Mouse (Mus musculus) lung, embryonic 14.5 days (tissue): Measurements from ENCODE around the gene Pou2f1. TPM values are rescaled to one million over a fixed set of nuclear protein-coding genes. Genes with fewer than 3 reads are reported as not detected.

Experiments used
- ATAC-seq: fragments of 200-750 bp; cut with Nextera tagmentation; 2 replicates; pipeline ENCODE4 v1.8.0; 2017; ENCODE audit warnings: mild to moderate bottlenecking, moderate TSS enrichment, moderate library complexity; ENCODE audit not compliant: insufficient read depth
- DNase-seq: peaks from one replicate; pipeline ENCODE4 v3.0.0-alpha.2; 2015
- H3K27ac ChIP-seq: fragments of 300-500 bp; sonication (generic); 2 replicates; pipeline ENCODE4 v1.5.1; 2014; ENCODE audit warnings: low read depth, mild to moderate bottlenecking, moderate library complexity
- H3K27me3 ChIP-seq: fragments of 300-500 bp; sonication (generic); 2 replicates; pipeline ENCODE4 v1.6.1; 2014; ENCODE audit warnings: low read length, control low read depth; ENCODE audit not compliant: insufficient read depth
- H3K36me3 ChIP-seq: fragments of 300-500 bp; sonication (generic); 2 replicates; pipeline ENCODE4 v1.6.1; 2014; ENCODE audit warnings: control low read depth; ENCODE audit not compliant: insufficient read depth
- H3K4me1 ChIP-seq: fragments of 300-500 bp; sonication (generic); 2 replicates; pipeline ENCODE4 v1.6.1; 2014; ENCODE audit warnings: antibody characterized with exemption, control low read depth; ENCODE audit not compliant: insufficient read depth
- H3K4me2 ChIP-seq: fragments of 300-500 bp; sonication (generic); 2 replicates; pipeline ENCODE4 v1.6.1; 2014; ENCODE audit warnings: mild to moderate bottlenecking
- H3K4me3 ChIP-seq: fragments of 300-500 bp; sonication (generic); 2 replicates; pipeline ENCODE4 v1.5.1; 2014; ENCODE audit warnings: low read depth, low read length
- H3K9ac ChIP-seq: fragments of 300-500 bp; sonication (generic); 2 replicates; pipeline ENCODE4 v1.6.1; 2014
- H3K9me3 ChIP-seq: fragments of 300-500 bp; sonication (generic); 2 replicates; pipeline ENCODE4 v1.6.1; 2016; ENCODE audit warnings: low read depth, low read length, control low read depth
- CTCF ChIP-seq: IDR thresholded peaks from 2 replicates; pipeline ENCODE4 v1.5.1; 2016; ENCODE audit warnings: antibody characterized with exemption, low read depth
- WGBS: fragments of 180-500 bp; shearing (Covaris S2); extraction: QIAGEN DNeasy Blood & Tissue Kit; methylation state at CpG from one replicate; pipeline ENCODE4 v1.1.7; 2014; 5-methylcytosine and 5-hydroxymethylcytosine counted together
- polyA plus RNA-seq: library from polyadenylated mRNA; unstranded; fragments of >200 nt; fragmentation: Nextera tagmentation; extraction: Ambion mirVana; gene quantifications from 2 replicates; pipeline ENCODE4 v1.2.1, GENCODE M21; 2014

The Pou2f1 gene
- polyA plus RNA-seq, 1 experiment from 2014 or later: 22.5 TPM

DNA sequence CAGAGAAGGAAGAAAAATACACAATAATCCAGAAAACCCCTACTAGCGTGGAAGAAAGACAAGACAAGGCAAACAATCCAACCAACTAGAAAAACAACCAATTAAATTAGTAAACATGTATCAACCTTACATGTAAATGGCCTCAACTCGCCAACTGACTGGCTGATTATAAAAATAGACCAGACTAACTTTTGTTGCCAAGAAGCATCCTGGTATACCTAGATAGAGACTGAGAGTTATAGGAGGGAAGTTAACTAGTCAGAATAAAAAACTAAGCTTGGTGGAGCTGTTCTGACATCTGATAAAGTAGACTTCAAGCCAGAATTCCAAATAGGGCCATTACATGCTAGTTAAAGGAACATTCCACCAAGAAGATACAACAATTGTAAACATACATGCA lies 77.3 kb downstream of the Pou2f1 start:
- no peak for DNase-seq
- no peak for TF ChIP-seq CTCF
- Histone ChIP-seq H3K9ac (no peak overlapping the region), H3K9me3 (no peaks in the 10 kb centered on the region), H3K4me2 (no peak overlapping the region), H3K4me1 (no peaks in the 10 kb centered on the region), H3K36me3 (no peaks in the 10 kb centered on the region), H3K27me3 (no peaks in the 10 kb centered on the region), H3K27ac (no peak overlapping the region), H3K4me3 (no peak overlapping the region)
- ATAC-seq: no peak
- WGBS: 83% methylated on average over 2 of the region's 2 CpGs

- DNase-seq (no peak), ATAC-seq (no peak)
- no peak overlapping the region for H3K27ac ChIP-seq
- H3K9me3 ChIP-seq: no peaks in the 10 kb centered on the region
- H3K9ac ChIP-seq: no peak overlapping the region
- H3K36me3 ChIP-seq: no peaks in the 10 kb centered on the region
- H3K4me3 ChIP-seq: no peak overlapping the region
- no peaks in the 10 kb centered on the region for H3K4me1 ChIP-seq
- no peaks in the 10 kb centered on the region for H3K27me3 ChIP-seq
- no peak overlapping the region for H3K4me2 ChIP-seq
- WGBS: 86% methylated on average over 1 of the region's 1 CpGs
- no peak for TF ChIP-seq CTCF
Measured at GRCm38 (mm10) chr1:165922488-165922887, 80.0 kb downstream of the Pou2f1 start.

- TF ChIP-seq CTCF: no peak
- H3K4me2 ChIP-seq: no peak overlapping the region
- H3K36me3 ChIP-seq: peaks cover 4% of the 10 kb centered on the region; the same call in 1 of the 2 replicates
- H3K27ac ChIP-seq: no peak overlapping the region
- H3K9ac ChIP-seq: no peak overlapping the region
- ATAC-seq (no peak), DNase-seq (no peak)
- H3K4me3 ChIP-seq: no peak overlapping the region
- no peaks in the 10 kb centered on the region for H3K27me3 ChIP-seq
- 61% methylated on average over 3 of the region's 3 CpGs for WGBS
- H3K9me3 ChIP-seq: no peaks in the 10 kb centered on the region
- H3K4me1 ChIP-seq: no peaks in the 10 kb centered on the region
Measured at GRCm38 (mm10) chr1:165921026-165921425, 81.5 kb downstream of the Pou2f1 start.

DNA sequence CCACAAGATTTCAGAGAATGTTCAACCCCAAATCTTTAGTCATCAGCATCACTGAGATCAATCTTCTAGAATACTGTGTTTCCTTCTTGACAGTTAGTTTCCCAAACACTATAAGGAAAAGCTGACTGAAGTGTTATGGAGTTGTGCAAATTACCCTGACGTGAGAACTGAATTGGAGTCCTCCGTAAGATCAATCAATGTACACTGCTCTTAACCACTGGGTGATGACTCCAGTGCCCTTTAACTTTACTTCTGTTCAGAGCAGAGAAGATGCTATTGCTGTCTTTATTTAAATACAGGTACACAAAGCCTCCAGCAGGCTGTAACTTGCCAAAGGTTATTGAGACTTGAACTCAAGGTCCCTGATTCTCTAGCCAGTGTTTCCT lies 88.1 kb downstream of the Pou2f1 start:
- DNase-seq (no peak), ATAC-seq (no peak)
- no peak overlapping the region for H3K9ac ChIP-seq
- no peaks in the 10 kb centered on the region for H3K4me1 ChIP-seq
- no peak overlapping the region for H3K4me2 ChIP-seq
- no peaks in the 10 kb centered on the region for H3K9me3 ChIP-seq
- H3K27ac ChIP-seq: no peak overlapping the region
- no peak overlapping the region for H3K4me3 ChIP-seq
- H3K36me3 ChIP-seq: peaks cover 7% of the 10 kb centered on the region; the same call in 1 of the 2 replicates
- TF ChIP-seq CTCF: no peak
- WGBS: 69% methylated on average over 2 of the region's 2 CpGs
- no peaks in the 10 kb centered on the region for H3K27me3 ChIP-seq

DNA sequence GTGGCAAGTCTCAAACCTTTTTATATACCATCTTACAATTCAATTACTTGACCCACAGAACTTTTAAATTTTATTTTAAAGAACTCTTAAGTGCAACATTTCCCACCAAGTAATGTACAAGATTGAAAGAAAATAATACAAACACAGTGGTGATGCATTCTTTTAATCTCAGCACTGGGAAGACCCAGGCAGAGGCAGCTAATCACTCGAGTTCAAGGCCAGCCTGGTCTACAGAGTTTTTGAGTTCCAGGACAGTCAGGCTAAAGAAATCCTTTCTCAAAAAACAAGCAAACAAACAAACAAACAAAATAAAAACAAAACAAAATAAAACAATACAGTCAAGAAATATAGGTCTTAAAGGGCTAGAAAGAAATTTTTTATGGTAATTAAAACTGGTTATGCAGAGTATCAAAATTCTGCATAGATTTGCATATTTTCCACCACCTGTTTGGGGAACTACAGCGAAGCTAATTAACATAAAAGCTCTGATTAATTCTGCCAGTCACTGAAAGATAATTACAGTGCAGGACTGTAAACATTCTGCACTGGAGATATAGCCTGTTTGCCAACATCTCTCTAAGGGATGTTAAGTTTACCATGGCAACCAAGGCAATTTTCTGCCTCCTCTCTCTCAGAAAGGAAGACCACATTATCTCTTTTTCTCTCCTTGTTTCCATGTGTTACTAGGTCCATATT lies 88.6 kb downstream of the Pou2f1 start:
- peaks cover 10% of the 10 kb centered on the region; the same call in 1 of the 2 replicates for H3K36me3 ChIP-seq
- no peak overlapping the region for H3K4me3 ChIP-seq
- no peak overlapping the region for H3K27ac ChIP-seq
- no peak for TF ChIP-seq CTCF
- H3K27me3 ChIP-seq: no peaks in the 10 kb centered on the region
- no peak overlapping the region for H3K4me2 ChIP-seq
- no peaks in the 10 kb centered on the region for H3K4me1 ChIP-seq
- WGBS: 79% methylated on average over 2 of the region's 2 CpGs
- no peak for ATAC-seq
- H3K9ac ChIP-seq: no peak overlapping the region
- no peak for DNase-seq
- no peaks in the 10 kb centered on the region for H3K9me3 ChIP-seq

GRCm38 (mm10) chr1:165909471-165909870 lies 93.0 kb downstream of the Pou2f1 start:
- H3K9ac ChIP-seq: no peak overlapping the region
- no peak overlapping the region for H3K27ac ChIP-seq
- DNase-seq (no peak), ATAC-seq (no peak)
- H3K36me3 ChIP-seq: peaks cover 24% of the 10 kb centered on the region; the same call in 1 of the 2 replicates
- WGBS: 84% methylated on average over 3 of the region's 3 CpGs
- no peaks in the 10 kb centered on the region for H3K27me3 ChIP-seq
- H3K4me3 ChIP-seq: no peak overlapping the region
- no peak for TF ChIP-seq CTCF
- H3K9me3 ChIP-seq: no peaks in the 10 kb centered on the region
- H3K4me1 ChIP-seq: no peaks in the 10 kb centered on the region
- H3K4me2 ChIP-seq: no peak overlapping the region

GRCm38 (mm10) chr1:165908806-165909205 lies 93.7 kb downstream of the Pou2f1 start:
- H3K4me1 ChIP-seq: no peaks in the 10 kb centered on the region
- no peak overlapping the region for H3K4me2 ChIP-seq
- 75% methylated on average over 3 of the region's 3 CpGs for WGBS
- H3K27me3 ChIP-seq: no peaks in the 10 kb centered on the region
- H3K36me3 ChIP-seq: peaks cover 24% of the 10 kb centered on the region; the same call in 1 of the 2 replicates
- no peak overlapping the region for H3K4me3 ChIP-seq
- DNase-seq (no peak), ATAC-seq (no peak)
- no peaks in the 10 kb centered on the region for H3K9me3 ChIP-seq
- no peak overlapping the region for H3K27ac ChIP-seq
- TF ChIP-seq CTCF: no peak
- H3K9ac ChIP-seq: no peak overlapping the region
